Mouse (Mus musculus) megakaryocyte, embryonic 14.5 days (primary cell): Measurements from ENCODE around the gene Smc2.

ENCODE experiments used
- FLI1 ChIP-seq: IDR thresholded peaks from 2 replicates; pipeline ENCODE4 v1.6.1; 2012; ENCODE audit warnings: low read length, inconsistent platforms, mixed read lengths
- GATA1 ChIP-seq: IDR thresholded peaks from 3 replicates; pipeline ENCODE4 v1.6.1; 2012; ENCODE audit warnings: mixed read lengths, low read length, inconsistent platforms, borderline replicate concordance

DNA sequence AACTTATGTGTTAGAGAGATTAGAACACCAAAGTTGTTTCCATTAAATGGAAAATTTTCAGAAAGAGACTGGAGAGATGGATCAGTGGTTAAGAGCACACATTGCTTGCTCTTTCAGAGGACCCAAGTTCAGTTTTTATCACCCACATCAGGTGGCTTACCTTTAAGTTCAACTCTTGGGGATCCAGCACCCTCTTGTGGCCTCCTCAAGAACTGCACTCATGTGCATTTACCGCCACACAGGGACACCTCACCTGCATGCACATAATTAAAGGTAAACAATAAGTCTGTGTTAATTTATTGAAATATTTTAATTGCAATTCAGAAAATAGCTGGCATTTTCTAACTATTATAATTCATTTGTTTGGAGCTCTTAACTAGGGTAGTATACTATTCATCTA lies 20.7 kb downstream of the Smc2 start:
- TF ChIP-seq GATA1 = no peak
- TF ChIP-seq FLI1 = no peak
